Mouse (Mus musculus): ENCODE results near the gene Olfr76.
"Not testable (repeated sequence)": the region's sequence is repeated elsewhere in the genome, so short reads cannot be mapped to it uniquely, and the experiment has no call there.

The Olfr76 gene

GRCm38 (mm10) chr19:12123103-12123502 is at the start of gene Olfr76:
Gene Olfr76, minus strand, starts transcription at chr19:12123203.
- DNase-seq (ENCODE audit: extremely low read depth, insufficient read length, low spot score), result no peak

- not testable (repeated sequence) for DNase-seq (ENCODE audit: extremely low read depth, insufficient read length, low spot score)
Measured at GRCm38 (mm10) chr19:12170062-12170599, 47.1 kb upstream of the Olfr76 start, which contains the start of gene Olfr1555-ps1. Gene Olfr1555-ps1, minus strand, starts transcription at chr19:12170112.

- DNase-seq (ENCODE audit: extremely low read depth, insufficient read length, low spot score), result no peak
Measured at GRCm38 (mm10) chr19:12145452-12145851, 22.4 kb upstream of the Olfr76 start.

- DNase-seq (ENCODE audit: extremely low read depth, insufficient read length, low spot score), result no peak
Measured at GRCm38 (mm10) chr19:12143356-12143755, 20.4 kb upstream of the Olfr76 start.

GRCm38 (mm10) chr19:12134289-12134688 is 11.3 kb upstream of the Olfr76 start:
- no peak for DNase-seq (ENCODE audit: extremely low read depth, insufficient read length, low spot score)

- DNase-seq (ENCODE audit: extremely low read depth, insufficient read length, low spot score), result no peak
Measured at GRCm38 (mm10) chr19:12116464-12116863, 6.5 kb downstream of the Olfr76 start.

GRCm38 (mm10) chr19:12115797-12116196 is 7.2 kb downstream of the Olfr76 start, which contains the start of gene Olfr1428:
Gene Olfr1428, minus strand, starts transcription at chr19:12115897.
- no peak for DNase-seq (ENCODE audit: extremely low read depth, insufficient read length, low spot score)

GRCm38 (mm10) chr19:12113807-12114206 is 9.2 kb downstream of the Olfr76 start:
- no peak for DNase-seq (ENCODE audit: extremely low read depth, insufficient read length, low spot score)

GRCm38 (mm10) chr19:12104541-12104940 is 18.5 kb downstream of the Olfr76 start:
- DNase-seq (ENCODE audit: extremely low read depth, insufficient read length, low spot score), result no peak

- no peak for DNase-seq (ENCODE audit: extremely low read depth, insufficient read length, low spot score)
Measured at GRCm38 (mm10) chr19:12103234-12103633, 19.8 kb downstream of the Olfr76 start, which contains the start of gene Olfr1427. Gene Olfr1427, minus strand, starts transcription at chr19:12103334.

GRCm38 (mm10) chr19:12091913-12092312 is 31.1 kb downstream of the Olfr76 start, which contains the start of gene Olfr1426:
Gene Olfr1426, minus strand, starts transcription at chr19:12092013.
- DNase-seq (ENCODE audit: extremely low read depth, insufficient read length, low spot score), result no peak

- not testable (repeated sequence) for DNase-seq (ENCODE audit: extremely low read depth, insufficient read length, low spot score)
Measured at GRCm38 (mm10) chr19:12077631-12078030, 45.4 kb downstream of the Olfr76 start, which contains the start of gene Olfr1425. Gene Olfr1425, minus strand, starts transcription at chr19:12077731.

GRCm38 (mm10) chr19:12069546-12069945 is 53.5 kb downstream of the Olfr76 start:
- not testable (repeated sequence) for DNase-seq (ENCODE audit: extremely low read depth, insufficient read length, low spot score)

All from 3134 (cell line).